Mouse (Mus musculus) embryonic fibroblast, embryonic 13.5 days (primary cell): ENCODE data around the gene Gm609.

Experiments
- CTCF ChIP-seq: IDR thresholded peaks from 2 replicates; pipeline ENCODE4 v1.5.1; 2011; ENCODE audit warnings: mild to moderate bottlenecking, control low read depth, low read length, moderate library complexity, borderline replicate concordance; ENCODE audit not compliant: insufficient read depth
- POLR2A ChIP-seq: IDR thresholded peaks from 2 replicates; pipeline ENCODE4 v1.6.1; 2011; ENCODE audit warnings: low read depth, mild to moderate bottlenecking, control low read depth, low read length, moderate library complexity

GRCm38 (mm10) chr16:45437230-45437739 is 55.5 kb downstream of the Gm609 start:
- TF ChIP-seq CTCF (no peak), POLR2A (no peak)
